Mouse (Mus musculus) 3134 (cell line): ENCODE data around the gene Taok3.
"Not testable (repeated sequence)": the region's sequence is repeated elsewhere in the genome, so short reads cannot be mapped to it uniquely, and the experiment has no call there.

Source experiments
- DNase-seq: peaks from one replicate; pipeline ENCODE4 v3.0.0-alpha.2; 2011; ENCODE audit warnings: low spot score; ENCODE audit not compliant: insufficient read length; ENCODE audit errors: extremely low read depth

Taok3 gene

GRCm38 (mm10) chr5:117286831-117287822 lies 167.2 kb downstream of the Taok3 start, which contains the start of gene Pebp1:
Gene Pebp1, minus strand, starts transcription at chr5:117287625.
- peak; percentile 94 for DNase-seq

DNA sequence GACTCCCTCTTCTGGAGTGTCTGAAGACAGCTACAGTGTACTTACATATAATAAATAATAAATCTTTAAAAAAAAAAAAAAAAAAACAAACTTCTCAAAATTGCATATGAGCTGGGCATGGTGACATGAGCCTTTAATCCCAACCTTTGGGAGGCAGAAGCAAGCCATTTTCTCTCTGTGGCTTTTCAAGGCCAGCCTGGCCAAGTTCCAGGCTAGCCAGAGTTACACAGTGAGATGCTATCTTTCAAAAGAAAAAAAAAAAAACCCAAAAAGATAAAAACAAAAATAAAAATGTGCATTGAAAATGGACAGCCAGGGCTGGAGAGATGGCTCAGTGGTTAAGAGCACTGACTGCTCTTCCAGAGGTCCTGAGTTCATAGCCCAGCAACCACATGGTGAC lies 169.7 kb downstream of the Taok3 start:
- DNase-seq, result no peak

GRCm38 (mm10) chr5:117290081-117290480 lies 170.2 kb downstream of the Taok3 start:
- no peak for DNase-seq

- DNase-seq, result no peak
Measured at GRCm38 (mm10) chr5:117291312-117291711, 171.4 kb downstream of the Taok3 start.

DNA sequence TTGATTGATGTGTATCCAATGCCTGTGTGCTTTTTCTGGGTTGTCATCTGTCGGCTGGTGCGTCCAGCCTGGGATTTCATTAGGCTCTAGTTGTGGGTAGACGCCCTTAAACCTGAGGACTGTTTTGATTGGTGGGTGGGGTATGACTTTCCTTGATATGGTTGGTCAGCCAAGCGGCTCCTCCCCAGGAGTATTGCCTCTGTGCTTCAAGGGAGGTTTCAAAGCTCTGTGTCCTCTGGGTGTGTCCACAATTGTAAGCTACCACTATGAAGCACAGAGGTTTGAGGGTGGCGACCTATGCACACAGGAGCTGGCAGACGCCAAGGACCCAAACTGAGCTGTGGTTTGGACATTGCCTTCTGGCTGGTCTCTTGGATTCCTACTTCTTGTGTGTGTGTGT lies 172.6 kb downstream of the Taok3 start:
- DNase-seq, result peak; percentile 67

DNA sequence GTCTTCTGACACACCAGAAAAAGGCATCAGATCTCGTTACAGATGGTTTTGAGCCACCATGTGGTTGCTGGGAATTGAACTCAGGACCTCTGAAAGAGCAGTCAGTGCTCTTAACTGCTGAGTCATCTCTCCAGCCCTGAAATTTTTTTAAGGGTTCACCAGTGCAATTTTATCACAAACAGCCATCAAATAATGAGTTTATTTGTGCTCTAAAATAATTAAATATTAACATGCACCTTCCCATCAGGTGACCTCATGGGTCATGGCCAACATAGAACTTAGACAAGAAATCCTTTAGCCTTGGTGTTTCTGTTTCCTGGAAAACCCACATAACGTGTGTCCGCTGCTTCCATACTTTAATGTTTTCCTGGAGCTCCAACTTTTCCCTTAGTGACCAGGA lies 173.8 kb downstream of the Taok3 start:
- not testable (repeated sequence) for DNase-seq

DNA sequence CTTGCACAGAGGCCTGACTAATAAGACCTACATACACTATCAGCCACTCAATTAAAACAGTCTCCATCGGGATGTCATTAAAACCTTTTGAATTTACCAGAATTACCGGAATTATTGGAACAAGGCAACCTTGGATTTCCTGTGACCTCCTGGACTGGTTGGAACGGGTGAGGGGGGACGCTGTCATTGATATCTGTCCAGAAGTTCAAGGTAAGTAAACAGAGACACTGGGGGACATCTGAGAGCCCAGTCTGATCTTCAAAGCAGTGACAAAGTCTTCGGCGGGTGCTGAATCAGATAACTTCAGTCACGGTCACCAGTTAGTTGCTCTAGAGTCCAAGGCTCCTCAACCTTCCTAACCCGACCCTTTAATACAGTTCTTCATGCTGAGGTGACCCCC lies 175.1 kb downstream of the Taok3 start:
- no peak for DNase-seq

- DNase-seq, result no peak
Measured at GRCm38 (mm10) chr5:117302899-117303298, 183.0 kb downstream of the Taok3 start.

- no peak for DNase-seq
Measured at GRCm38 (mm10) chr5:117303691-117304579, 184.0 kb downstream of the Taok3 start.

- peak; percentile 31 for DNase-seq
Measured at GRCm38 (mm10) chr5:117304947-117305346, 185.0 kb downstream of the Taok3 start.

DNA sequence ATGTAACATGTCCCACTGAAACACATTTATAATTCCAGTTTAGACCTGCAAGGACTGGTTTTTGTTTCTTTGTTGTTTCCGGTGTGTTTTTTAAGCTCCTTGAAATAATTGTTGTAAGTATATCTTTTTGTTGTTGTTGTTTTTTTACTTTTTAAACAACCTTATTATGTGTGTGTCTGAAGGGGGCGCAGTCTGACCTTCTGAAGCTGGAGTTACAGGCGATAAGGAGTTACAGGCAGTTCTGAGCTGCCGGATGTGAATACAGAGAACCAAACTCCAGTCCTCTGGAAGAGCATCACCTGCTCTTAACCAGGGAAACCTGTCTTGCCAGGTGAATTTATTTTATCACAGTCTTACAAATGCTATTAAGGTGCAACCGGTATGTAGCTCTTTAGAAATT lies 185.8 kb downstream of the Taok3 start:
- no peak for DNase-seq

DNA sequence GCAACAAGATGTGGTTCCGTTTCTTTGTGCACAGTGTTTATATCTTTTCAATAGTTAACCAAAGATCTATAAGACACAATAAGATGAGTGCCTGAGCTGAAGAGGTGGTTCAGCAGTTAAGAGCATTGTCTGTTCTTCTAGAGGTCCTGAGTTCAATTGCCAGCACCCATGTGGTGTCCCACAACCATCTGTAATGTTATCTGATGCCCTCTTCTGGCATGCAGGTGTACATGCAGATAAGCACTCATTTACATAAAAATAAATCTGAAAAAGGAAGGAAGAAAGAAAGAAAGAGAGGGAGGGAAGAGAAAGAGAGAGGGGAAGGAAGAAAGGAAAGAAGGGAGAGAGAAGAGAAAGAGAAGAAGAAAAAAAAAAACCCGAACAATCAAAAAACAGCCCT lies 186.9 kb downstream of the Taok3 start:
- DNase-seq, result no peak

DNA sequence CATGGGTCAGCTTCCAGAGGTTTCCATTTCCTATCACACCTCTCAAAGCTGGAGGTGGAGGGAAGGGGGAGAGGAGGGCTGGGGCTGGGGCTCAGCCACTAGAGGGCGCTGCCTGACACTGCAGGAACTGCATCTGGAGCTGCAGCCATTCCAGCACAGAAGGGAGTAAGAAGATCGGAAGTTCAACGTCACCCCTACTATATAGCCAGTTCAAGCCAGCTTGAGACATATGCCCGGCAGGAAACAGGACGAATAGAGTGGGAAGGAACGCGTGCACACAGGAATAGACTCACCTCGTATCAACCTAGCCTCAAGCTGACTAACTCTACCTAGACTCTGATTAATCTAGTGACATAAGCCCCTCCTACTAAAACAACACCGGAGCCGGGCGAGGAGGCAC lies 187.8 kb downstream of the Taok3 start:
- peak; percentile 52 for DNase-seq

DNA sequence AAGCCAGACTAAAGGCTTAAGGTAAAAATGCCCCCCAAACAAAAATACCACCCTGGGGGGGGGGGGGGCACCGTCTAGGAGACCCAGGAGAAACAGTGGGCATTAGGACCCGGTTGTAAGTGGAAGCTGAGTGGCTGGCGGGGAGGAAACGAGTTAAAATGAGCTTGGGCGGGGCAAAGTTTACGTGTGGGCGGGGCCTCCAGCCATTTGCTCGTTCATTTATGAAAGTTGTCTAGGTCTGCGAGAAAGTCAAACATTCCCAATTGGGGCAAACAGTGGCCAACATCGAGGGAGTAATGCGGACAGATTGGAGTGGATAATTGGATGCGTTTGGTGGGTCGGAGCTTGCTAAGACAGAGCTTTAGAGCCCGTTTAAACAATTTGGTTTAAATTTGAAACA lies 193.5 kb downstream of the Taok3 start:
- DNase-seq, result peak; percentile 66

GRCm38 (mm10) chr5:117313909-117314308 lies 194.0 kb downstream of the Taok3 start:
- no peak for DNase-seq

DNA sequence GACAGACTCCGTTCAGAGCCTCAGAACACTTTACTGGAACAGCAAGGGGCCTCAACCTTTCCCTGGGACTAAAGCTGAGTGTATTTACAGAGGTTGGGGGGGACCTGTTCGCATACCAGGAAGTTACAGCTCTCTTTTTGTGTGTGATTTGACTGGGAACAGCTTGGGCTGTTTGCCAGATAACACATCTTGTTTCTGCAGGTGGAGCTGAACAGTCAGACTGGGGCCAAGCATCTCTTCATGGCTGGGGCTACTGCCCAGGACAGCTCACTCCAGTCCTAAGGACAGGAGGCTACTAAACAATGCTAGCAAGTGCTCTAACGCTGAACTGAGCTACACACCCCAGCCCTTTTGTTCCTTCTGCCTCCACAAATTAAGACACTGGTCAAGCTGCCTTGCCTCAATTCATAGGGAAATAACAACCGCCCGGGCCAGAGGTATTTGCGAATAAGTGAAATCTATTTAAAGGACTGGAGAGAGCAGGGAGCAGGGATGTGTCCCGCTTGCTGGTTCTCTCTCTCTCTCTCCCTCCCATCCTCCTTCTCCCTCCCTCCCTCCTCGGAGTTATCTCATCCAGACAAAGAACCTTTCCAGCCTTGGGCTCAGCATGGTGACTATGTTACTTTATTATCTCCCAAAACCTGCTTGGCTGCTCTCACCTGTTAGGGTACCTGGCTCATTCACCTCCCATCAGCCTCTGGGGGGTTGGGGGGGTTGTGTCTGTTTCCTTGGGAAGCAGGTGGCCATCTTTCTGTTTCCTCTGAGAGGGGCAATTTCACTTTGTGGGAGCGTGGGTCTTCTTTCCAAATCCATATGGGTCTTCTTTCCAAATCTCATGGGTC lies 194.9 kb downstream of the Taok3 start:
- no peak for DNase-seq

- peak; percentile 81 for DNase-seq
Measured at GRCm38 (mm10) chr5:117318741-117319629, 199.1 kb downstream of the Taok3 start, which contains the start of gene Vsig10. Gene Vsig10, plus strand, starts transcription at chr5:117319083.

- DNase-seq, result no peak
Measured at GRCm38 (mm10) chr5:117323751-117324150, 203.8 kb downstream of the Taok3 start.
